Mouse (Mus musculus) c-Kit-positive CD71-negative TER-119-negative erythroid progenitor cells, embryonic 14.5 days (primary cell): ENCODE data around the gene Zg16.
"Not testable (repeated sequence)": the region's sequence is repeated elsewhere in the genome, so short reads cannot be mapped to it uniquely, and the experiment has no call there.

Source experiments
- DNase-seq: peaks from one replicate; pipeline ENCODE4 v3.0.0-alpha.2; 2013; ENCODE audit warnings: low read depth

Gene Zg16

DNA sequence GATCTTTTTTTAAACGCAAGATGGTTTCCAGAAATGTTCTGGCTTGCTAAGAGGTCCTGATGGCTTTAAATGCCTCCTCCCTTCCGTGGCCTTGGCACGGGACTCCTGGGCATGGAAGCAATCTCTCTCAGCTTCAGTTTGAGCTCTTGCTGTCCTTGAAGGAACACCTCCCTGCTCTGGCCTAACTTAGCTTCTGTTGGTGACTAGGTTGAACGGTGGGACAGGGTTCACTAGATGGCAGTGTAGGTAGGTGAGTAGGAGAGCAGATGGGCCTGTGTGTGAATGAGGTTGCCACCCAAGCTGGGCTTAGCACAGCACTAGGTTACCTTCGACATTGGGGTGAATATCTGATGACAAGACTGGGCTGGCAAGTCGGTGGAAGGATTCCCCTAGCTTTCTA lies 16.8 kb upstream of the Zg16 start:
- no peak for DNase-seq

DNA sequence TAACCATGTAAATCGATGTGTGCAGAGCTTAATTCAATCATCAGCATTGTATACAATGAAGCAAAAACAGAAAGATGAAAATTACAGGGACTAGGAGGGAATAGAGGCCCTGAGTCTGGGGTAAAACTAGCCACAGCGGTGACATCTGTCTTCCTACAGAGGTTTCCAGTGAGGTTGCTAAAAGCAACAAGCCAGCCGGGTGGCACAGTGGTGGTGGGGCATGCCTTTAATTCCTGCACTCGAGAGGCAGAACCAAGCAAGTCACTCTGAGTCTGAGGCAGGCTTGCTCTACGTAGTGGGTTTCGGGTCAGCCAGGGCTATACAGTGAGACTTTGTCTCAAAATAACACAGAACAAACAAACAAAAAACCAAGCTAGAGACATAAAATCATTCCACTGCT lies 15.0 kb upstream of the Zg16 start:
- DNase-seq = no peak

DNA sequence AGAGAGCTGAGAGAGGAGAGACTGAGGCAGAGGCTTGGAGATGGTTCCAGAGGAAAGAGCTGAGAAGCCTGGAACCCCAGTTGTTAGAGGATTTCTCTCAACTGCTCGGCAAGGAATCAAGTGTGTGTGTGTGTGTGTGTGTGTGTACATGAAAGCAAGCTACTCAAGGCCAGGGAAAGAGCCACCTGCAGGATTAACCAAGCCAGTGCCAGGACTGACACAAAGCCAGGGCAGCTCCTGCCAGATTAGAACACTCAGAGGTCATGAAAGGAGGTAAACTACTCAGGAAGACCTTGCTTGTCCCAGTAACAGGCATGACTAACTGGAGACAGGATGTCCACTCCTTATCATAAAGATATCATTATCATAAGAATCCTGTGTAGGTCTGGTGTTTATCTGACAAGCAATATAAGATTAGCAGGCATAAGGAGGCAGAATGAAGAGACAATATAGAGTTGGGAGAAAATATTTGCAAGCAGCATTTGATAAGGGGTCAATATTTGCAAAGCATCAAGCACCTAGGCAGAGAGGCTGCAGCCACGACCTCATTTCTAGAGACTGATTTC lies 14.4 kb upstream of the Zg16 start:
- no peak for DNase-seq

DNA sequence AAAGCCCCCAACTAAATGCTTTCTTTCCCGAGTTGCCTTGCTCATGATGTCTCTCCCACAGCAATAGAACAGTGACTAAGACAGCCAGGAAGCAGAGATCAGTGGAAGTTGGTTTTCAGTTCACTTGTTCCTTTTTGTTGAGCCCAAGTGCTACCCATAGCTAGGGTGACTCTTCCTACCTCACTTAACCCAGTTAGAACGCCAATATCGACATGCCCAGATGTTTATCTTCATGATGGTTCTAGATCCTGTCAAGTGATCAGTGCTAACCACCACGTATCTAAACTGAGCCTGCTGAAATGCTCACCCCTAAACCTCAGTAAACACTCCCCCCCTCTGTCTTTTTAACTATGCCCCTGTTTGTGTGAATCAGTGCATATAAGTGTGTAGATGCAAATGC lies 12.4 kb upstream of the Zg16 start:
- DNase-seq = no peak

DNA sequence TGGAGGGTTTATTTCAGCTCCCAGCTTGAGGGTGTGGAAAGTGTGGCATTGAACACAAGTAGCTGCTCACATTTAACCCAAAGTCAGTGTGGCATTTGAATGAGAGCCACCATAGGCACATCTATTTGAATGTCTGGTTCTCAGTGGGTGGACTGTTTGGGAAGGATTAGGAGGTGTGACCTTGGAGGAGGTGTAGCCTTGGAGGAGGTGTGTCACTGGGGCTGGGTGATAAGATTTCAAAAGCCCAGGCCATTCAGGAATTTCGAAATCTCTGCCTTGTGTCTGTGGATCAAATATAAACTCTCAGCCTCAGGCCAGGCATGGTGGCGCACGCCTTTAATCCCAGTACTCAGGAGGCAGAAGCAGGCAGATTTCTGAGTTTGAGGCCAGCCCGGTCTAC lies 11.8 kb upstream of the Zg16 start:
- DNase-seq = no peak

DNA sequence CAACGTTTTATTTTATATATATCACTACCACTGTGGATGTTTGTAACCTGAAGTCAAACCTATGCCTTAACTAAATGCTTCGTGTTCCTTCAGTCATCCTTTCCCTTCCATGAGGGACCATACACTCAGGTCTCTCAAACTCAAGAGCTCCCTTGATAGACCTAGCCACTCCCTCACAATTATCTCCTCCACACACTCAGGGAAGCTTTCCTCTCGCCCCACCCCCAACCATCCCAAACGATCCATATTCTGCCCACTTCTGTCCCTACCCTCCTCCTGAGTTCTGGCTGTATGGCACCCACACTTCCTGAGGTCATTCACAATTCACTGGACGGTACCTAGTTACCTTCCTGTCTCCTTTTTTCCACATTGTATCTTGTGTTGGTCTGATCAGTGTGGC lies 11.4 kb upstream of the Zg16 start:
- DNase-seq = no peak

DNA sequence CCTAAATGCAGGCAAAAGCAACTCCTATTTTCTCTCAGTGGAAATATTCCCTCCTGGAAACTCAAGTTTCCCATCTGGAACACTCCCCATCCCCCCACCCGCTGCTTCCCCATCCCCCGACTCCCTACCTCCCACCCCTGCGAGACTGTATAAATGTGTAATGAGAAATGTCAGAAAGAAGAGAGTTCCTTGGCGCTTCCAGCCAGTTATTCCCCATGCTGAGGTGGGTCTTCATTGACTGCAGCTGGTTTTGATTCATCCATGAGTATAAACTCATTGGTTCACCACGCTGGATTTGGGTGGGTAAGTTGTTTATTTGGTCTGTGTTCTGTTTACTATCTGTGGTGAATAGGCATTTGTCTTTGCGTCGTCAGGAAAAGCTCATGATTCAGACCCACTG lies 9.3 kb upstream of the Zg16 start:
- no peak for DNase-seq

DNA sequence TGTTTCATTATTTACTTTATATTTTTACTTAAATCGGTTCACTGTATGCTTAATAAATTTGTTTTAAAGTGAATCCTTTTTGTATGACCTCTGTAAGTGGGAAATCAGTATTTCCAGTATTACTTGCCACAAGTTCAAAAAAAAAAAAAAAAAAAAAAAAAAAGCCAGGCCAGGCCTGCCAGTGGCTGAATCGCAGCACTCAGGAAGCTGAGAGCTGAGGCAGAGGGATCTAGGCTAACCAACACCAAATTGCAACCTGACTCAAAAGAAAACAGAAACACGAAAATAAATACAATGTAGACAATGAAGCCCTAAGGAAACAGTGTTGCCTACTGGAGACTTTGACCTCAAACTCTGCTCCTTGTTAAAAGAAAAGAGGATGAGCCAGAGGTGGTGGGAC lies 6.8 kb upstream of the Zg16 start:
- DNase-seq = no peak

DNA sequence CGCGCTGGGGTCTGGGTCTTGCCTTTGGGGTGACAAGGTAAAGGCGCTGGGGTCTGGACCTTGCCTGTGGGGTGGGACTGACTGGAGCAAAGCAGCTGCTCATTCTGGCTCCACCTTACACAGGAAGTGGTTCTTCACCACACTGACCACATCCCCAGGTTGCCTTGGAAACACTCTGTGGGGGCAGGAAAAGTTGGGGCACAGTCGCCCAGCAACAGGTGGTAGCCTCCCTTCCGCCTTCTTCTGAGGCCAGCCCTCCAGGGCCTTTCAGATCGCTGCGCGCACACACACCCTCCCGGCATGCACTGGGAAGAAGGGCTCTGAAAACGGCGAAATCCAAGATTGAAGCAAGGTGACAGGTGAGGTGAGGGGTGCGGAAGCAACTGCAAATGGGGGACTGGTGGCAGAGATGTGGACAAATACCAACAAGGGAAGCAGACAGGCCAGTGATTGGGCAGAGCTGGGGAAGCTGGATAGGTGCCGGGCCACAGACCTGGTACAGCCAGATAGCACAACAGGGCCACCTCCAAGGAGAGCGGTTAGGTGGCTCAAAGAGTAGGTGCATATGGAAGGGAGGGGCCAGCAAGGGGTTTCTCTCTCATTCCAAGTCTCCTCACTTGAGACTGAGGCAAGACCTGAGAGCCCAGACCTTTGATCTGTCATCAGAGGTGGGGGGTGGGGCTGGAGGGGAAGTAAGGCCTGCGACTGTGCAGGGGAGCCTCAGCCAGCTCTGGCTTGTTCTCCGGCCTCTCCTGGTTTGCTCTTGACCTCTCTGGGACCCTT lies 4.2 kb upstream of the Zg16 start, which contains the start of gene AI467606:
Gene AI467606, plus strand, starts transcription at position 246 of the 783 bp plus-strand sequence.
- DNase-seq = peak; percentile 94

DNA sequence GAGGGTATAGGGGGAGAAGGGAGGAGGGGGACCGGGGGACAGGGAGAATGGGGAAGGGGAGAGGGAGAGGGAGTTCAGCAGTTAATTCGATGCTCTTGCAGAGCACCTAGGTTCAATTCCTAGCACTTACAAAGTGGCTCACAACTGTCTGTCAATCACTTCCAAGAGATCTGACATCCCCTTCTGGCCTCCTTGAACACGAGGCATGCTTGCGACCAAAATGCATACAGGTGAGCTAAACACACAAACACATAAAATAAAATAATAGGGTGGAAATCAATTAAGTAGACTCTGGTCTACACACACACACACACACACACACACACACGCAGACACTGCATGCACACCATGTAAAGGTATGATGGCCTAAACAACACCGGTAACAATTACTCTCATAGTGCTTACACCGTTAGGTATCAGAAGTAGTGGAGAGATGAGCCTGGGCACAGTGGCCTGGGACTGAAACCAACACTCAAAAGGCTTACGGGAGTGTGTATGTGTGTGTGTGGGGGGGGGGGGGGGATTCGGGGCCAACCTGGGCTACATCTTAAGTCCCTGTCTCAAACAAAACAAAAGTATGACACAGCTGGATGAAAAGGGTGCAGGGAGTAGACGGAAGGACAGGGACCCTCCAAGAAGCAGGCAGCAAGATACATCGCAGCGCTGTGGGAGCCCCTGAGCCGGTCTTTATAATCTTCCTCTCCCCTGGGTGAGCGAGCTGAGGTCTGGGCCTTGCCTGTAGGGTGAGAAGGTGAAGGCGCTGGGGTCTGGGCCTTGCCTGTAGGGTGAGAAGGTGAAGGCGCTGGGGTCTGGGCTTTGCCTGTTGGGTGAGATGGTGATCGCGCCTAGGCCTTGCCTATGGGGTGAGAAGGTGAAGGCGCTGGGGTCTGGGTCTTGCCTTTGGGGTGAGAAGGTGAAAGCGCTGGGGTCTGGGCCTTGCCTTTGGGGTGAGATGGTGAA lies 3.3 kb upstream of the Zg16 start:
- DNase-seq = no peak

DNA sequence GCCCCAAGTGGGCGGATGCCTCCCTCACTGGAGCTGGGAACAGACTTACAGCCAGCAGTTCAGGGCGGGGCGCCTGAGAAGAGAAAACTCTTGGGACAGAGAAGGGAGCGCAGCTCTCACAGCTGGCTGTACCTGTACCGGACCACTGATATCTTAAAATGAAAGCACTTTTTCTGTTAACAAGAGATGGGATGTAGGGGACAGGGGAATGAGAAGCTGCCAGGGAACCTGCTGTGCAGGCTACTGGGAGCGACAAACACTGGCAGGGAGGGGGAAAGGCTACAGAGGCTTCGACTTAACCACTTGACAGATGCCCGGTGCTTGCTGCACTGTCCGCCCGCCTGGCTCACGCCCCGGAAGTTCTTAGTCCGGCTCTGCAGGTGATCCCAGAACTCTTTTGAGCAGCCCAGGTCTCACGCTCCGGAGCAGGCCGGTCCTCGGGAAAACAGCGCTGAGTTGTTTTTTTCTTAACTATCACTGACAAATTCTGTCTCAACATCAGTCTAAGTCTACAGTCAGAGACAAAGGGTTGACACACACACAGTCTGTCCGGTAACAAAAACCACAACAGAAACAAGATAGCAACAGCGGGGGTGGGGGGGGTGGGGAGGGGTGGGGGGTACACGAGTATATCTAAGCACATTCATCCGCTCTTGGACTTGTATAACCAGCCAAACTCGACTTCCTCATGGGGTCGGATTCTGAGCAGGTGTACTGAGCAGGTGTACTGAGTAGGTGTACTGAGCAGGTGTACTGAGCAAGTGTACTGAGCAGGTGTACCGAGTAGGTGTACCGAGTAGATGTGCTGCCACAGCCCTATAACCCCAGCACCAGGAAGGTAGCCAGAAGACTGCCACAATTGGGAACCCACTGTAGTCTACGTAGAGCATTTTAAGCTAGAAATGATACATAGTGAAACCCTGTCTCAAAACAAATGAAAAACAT lies 2.0 kb upstream of the Zg16 start:
- no peak for DNase-seq

DNA sequence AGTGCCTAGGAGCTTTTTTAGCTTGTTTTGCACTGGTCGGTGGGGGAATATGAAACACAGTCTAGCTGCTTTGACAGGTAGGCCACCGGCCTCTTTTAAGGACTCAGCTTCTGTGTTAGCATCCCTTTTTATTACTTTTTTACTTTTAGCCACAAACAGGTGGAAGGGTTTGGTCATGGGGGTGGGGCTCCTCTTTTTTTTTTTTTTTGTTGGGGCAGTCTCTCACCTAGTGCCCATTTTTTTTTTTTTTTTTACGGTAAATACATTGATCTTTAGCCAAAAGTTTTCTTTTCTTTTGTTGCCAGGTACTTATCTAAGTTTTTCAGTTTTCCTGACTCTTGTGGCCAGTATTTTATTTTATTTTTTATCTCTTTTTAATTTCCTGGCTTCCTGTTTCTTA lies 955 bp upstream of the Zg16 start:
- DNase-seq = no peak

DNA sequence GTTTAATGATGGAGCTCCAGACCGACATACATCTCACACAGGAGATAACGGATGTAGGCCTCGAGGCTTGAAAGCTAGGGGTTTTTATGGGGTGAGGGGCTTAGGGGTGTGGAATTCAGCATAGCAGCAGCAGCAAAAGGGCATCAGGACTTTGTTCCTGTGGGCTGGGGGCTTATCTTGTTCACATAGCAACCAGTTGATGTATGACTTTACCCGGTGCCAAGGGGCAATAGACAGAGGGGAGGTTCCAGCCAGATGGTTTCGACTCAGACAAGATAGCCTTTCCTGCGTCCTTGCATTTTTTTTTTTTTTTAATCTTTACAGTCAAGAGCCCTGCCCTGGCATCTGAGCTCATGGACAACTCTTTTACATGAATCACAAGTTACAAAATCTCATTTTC lies 1.4 kb downstream of the Zg16 start:
- not testable (repeated sequence) for DNase-seq

DNA sequence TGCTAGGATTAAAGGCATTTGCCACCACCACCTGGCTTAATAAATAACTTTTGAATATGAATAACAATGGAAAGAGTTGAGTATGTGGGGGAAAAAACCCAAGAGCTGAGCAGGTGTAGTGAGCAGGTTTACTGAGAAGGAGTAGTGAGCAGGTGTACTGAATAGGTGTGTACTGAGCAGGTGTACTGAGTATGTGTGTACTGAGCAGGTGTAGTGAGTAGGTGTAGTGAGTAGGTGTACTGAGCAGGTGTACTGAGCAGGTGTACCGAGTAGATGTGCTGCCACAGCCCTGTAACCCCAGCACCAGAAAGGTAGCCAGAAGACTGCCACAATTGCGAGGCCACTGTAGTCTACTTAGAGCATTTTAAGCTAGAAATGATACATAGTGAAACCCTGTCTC lies 2.3 kb downstream of the Zg16 start:
- DNase-seq = no peak

DNA sequence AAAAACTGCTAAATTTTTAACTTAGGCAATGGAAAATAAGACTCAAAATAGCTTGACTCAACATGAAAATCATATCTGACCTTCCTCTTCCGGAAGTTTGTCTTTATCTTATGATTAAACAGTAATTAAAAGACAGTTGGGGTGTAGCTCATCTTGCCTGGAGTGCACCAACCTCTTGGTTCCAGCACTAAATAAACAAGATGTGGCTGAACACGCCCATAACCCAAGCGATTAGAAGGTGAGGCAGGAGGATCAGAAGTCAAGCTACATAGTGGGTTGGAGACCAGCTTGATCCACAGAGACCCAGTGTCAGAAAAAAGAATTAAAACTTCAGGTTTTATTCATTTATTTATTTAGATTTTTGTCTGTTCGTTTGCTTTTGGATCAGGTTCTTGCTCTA lies 3.4 kb downstream of the Zg16 start:
- DNase-seq = no peak

DNA sequence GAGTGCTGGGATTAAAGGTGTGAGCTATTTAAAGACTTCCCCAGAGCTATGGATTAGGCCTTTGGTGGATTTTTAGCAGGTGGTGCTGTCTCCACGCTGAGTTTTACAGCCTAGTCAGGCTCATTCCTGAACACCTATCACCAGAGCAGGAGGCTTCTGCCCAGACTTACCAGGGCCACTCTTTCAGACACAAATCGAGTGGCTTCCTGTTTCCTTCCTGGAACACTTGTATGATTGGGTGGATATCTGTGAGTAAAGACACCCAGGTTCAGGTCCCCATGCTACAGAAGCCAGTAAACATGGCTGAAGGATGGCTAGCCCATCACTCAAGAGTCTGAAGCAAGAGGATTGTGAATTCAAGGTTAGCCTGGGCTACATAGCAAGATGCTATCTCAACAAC lies 4.1 kb downstream of the Zg16 start:
- DNase-seq = no peak

DNA sequence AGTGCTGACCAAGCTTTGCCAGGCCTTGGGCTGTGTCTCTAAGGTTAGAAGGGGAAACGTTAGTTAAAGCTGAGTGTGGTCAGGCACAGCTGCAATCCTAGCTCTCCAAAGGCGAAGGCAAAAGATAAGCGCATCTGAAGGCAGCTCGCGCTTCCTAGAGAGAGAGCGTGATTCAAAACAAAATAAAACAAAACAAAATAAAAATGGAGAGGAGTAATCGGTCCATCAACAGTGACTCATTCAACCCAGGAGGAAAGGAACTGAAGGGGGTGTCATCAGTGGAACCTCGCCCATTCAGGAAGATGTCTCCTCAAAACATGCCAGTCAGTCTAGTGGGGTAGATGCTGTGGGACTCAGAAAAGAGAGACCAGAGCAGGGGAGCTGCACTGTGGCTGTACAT lies 4.9 kb downstream of the Zg16 start:
- no peak for DNase-seq

DNA sequence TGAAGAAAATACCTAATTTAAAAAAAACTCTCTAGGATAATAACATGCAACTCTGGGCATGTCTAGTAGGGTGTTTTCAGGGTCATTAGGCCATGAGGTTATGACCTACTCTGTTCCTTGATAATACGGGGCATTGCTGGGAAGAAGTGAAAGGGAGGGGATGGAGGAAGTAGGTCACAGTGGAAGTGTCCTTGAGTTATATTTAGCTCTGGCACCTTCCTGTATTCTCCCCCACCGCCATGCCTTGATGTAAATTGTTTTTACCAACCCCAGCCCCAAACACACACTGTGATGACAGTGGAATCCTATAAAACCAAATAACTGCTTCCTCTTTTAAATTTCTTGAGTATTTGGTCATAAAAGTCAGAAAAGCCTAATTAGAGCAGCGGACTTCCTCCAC lies 7.1 kb downstream of the Zg16 start:
- no peak for DNase-seq

DNA sequence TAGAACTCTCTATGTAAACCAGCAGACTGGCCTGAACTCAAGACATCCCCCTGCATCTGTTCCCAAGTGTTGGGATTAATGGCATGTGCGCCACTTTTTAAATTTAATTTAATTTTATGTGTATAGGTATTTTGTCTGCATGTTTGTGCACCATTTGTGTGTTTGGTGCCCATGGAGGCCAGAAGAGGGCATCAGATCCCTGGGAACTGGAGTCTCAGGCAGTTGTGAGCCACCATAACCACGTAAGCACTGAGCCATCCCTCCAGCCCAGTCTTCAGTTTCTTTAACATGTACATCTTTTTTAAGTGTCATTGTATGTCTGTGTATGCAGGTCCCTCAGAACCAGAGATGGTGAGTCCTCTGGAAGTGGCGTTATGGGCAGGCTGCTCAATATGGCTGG lies 9.4 kb downstream of the Zg16 start:
- DNase-seq = no peak

DNA sequence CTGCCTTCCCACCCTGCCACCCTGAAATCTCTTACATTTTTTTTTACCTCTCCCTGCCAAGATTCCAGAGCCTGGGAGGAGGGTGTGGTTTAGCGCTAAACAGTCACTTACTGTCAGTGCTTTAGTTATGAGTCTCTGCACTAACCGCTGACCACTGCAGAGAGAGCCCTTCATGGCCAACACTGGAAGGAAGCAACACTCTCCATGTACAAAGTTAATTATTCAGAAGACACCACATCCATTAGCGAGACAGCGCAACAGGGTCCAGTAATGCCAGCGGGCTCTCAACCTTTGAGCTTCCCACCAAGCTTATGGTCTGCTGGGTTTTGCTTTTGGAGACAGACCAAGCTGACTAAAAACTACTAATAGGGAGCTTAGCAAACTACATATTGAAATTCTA lies 10.9 kb downstream of the Zg16 start:
- no peak for DNase-seq

DNA sequence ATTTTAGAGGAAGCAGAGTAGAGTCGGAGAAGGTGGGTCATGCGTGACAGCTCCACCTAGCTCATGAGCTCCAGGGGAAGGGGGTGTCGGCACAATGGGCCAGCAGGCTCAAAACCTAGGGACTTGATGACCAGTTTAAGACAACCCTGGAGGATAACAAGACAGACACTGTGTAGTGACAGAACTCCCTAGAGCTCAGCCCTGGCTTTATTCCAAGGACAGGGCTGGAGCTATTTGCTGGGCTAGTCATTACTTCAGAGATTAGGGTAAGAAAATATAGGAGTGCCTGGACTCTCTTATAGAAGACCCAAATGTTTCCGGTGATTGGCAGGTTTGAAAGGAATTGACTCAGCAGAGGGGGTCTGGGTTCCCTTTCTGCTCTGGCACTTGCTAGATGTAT lies 13.9 kb downstream of the Zg16 start:
- no peak for DNase-seq

DNA sequence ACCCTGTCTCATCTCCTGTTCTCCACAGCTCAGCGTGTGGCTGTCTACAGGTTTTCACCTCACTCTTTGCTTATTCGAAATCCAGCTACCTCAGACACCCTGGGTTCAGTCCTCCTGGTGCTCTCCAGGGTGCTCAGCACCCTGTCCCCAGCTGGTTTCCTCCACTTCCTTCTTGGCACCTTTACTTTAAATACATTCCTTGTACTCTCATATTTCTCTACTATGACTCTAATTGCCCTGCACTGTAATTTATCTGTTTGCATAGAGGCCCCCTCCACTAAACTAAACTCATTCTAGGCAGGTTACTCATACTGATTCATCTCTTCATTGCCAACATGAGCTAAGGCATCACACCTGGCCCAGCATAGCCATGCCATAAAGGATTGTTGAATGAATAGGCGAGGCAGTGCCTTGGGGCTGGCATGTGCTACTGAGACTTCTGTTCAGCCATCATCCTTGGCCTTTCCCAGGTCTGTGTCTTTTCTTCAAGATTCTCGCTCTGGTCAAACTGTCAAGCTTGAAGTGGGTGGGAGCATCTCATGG lies 16.2 kb downstream of the Zg16 start:
- DNase-seq = no peak
